Mouse (Mus musculus) T-helper 2 cell (primary cell): ENCODE measurements around the gene Olfr1370.
"Not testable (repeated sequence)": the region's sequence is repeated elsewhere in the genome, so short reads cannot be mapped to it uniquely, and the experiment has no call there.

ENCODE experiments used
- in situ Hi-C: fragments of 300-600 bp; cut with MboI, MseI; formaldehyde crosslinking; loops from one replicate; pipeline ENCODE4 v1.15.1; 2025; ENCODE audit warnings: high pct_unique_total_duplicates

The Olfr1370 gene

GRCm38 (mm10) chr13:21074847-21075246, at the start of gene Olfr1370:
Gene Olfr1370 (minus strand): TSS chr13:21074947.
- in situ Hi-C loops, result no loop called here

GRCm38 (mm10) chr13:21114121-21114520, 39.4 kb upstream of the Olfr1370 start:
- in situ Hi-C loops, result no loop called here

- in situ Hi-C loops, result not testable (repeated sequence)
Measured at GRCm38 (mm10) chr13:21111183-21111582, 36.4 kb upstream of the Olfr1370 start, which contains the start of gene Olfr1369-ps1. Gene Olfr1369-ps1 (plus strand): TSS chr13:21111483.

- in situ Hi-C loops, result no loop called here
Measured at GRCm38 (mm10) chr13:21110441-21110840, 35.7 kb upstream of the Olfr1370 start.

GRCm38 (mm10) chr13:21109759-21110158, 35.0 kb upstream of the Olfr1370 start:
- in situ Hi-C loops, result no loop called here

- in situ Hi-C loops, result no loop called here
Measured at GRCm38 (mm10) chr13:21082686-21083085, 7.9 kb upstream of the Olfr1370 start.

GRCm38 (mm10) chr13:21066021-21066420, 8.7 kb downstream of the Olfr1370 start:
- in situ Hi-C loops, result no loop called here

GRCm38 (mm10) chr13:21050118-21050517, 24.6 kb downstream of the Olfr1370 start:
- in situ Hi-C loops, result no loop called here

GRCm38 (mm10) chr13:21040589-21041199, 34.1 kb downstream of the Olfr1370 start:
- in situ Hi-C loops, result no loop called here

GRCm38 (mm10) chr13:21035981-21036380, 38.8 kb downstream of the Olfr1370 start:
- in situ Hi-C loops, result no loop called here

- in situ Hi-C loops, result no loop called here
Measured at GRCm38 (mm10) chr13:21035011-21035410, 39.7 kb downstream of the Olfr1370 start.

- in situ Hi-C loops, result no loop called here
Measured at GRCm38 (mm10) chr13:21033176-21033575, 41.6 kb downstream of the Olfr1370 start.

- in situ Hi-C loops, result no loop called here
Measured at GRCm38 (mm10) chr13:21024831-21025230, 49.9 kb downstream of the Olfr1370 start.
